Mouse (Mus musculus) layer of hippocampus, adult 9-10 months (tissue): ENCODE results near the gene Nhej1.

Experiments
- DNase-seq: peaks from one replicate; pipeline ENCODE4 v3.0.0; 2022; ENCODE audit warnings: low spot score

The Nhej1 gene

GRCm38 (mm10) chr1:75125418-75125817 lies 418 bp upstream of the Nhej1 start:
- no peak for DNase-seq

DNA sequence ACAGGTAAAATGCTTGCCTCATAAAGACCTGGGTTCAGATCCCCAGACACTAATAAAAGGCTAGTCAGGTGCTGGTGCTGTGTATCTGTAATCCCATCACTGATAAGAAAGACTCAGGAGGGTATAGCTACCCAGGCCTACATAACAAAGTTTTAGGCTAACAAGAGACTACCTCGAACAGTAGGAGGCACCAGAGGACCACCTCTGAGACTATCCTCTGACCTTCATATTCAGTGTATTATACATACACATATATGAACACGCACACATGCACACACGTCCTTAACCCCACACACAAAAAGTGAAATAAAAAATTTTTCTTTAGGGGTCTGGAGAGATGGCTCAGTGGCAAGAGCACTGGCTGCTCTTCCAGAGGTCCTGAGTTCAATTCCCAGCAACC lies 2.8 kb downstream of the Nhej1 start:
- DNase-seq: no peak

DNA sequence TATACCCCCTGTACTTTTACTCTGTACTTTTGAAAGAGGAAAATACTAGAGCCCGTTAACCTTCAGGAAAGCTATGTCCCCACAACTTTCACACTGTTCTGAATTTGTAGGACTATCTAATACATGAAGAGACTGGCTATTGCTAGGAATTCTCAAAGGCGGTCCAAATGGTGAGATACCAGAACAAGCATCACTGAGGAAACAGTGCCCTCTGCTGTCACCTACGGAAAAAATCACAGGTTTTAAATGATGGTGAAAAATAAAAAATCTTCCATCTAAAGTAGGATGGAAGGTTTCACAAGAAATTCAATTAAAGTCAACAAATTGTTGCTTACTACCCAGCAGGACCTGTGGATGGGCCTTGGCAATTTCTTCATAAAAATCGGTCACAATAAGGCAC lies 72.9 kb downstream of the Nhej1 start:
- DNase-seq: no peak

DNA sequence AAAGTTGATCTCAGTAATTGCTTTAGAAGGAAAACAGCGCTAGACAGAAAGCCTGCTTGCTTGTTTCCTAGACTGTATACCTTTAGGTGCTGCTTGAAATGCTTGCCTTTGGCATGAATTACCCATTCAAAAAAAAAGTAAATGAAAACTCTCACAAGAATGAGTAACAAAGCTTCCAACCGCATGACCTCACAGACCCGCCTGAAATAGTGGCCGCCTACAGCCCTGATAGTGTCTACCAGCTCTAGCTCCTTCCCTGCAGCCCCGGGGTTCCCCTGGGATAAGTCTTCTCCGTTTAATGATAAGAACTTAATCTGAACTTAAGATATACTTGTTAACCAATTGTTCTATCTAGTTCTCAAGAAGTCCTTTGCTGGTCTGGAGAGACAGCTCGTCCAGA lies 73.6 kb downstream of the Nhej1 start:
- DNase-seq: no peak

DNA sequence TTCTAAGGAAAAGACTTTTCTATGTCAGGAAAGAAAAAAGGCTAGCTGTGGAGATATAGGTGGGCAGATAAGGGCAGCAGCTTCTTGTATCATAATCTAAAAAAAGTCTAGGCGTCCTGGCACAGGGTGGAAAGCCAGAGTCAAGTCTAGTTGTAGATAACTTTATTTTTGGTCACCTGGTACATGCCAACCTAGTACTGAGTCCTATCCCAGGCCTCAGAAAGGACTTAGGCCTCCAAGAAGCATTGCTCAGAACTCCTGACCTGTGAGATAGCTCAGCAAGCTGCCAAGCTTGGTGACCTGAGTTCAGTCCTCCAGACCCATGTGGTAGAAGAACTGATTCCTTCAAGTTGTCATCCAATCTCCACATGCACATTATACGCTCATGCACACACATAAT lies 76.4 kb downstream of the Nhej1 start:
- DNase-seq: no peak

DNA sequence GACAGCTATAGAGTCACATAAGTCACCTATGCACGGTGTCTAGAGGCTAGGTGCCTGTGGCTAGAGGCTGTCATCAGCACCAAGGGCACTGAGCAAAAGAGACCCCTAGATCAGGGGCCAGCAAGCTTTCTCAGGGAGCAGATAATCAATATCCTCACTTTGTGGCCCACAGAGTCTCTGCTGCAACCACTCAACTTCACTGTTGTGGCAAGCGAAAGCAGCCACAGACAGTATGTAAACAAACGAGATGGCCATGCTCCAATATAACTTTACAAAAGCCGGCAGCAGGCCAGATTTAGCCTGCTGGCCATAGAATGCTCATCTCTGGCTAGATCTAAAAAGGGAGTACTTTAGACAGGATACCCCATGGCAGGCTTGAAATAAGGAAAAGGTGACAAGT lies 77.0 kb downstream of the Nhej1 start:
- no peak for DNase-seq

- DNase-seq: no peak
Measured at GRCm38 (mm10) chr1:75040429-75040828, 84.6 kb downstream of the Nhej1 start.

DNA sequence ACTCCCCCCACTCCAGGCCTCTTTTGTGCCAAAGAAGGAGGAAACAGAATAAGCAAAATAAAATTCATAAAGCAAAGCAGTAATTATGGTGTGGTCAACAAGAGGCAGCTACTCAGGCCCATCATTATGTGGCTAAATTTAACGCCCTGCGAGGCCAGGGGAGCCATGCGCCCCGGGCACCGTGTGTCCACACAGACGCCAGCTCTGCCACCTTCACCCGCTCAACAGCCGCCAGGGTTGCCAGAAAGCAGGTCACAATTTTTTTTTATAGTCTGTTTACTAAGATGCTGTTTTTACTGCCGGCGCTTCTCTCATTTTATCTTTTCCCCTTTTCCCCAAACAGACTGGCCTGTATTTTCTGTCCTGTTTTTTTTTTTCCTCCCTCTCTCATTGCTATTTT lies 93.0 kb downstream of the Nhej1 start:
- no peak for DNase-seq

DNA sequence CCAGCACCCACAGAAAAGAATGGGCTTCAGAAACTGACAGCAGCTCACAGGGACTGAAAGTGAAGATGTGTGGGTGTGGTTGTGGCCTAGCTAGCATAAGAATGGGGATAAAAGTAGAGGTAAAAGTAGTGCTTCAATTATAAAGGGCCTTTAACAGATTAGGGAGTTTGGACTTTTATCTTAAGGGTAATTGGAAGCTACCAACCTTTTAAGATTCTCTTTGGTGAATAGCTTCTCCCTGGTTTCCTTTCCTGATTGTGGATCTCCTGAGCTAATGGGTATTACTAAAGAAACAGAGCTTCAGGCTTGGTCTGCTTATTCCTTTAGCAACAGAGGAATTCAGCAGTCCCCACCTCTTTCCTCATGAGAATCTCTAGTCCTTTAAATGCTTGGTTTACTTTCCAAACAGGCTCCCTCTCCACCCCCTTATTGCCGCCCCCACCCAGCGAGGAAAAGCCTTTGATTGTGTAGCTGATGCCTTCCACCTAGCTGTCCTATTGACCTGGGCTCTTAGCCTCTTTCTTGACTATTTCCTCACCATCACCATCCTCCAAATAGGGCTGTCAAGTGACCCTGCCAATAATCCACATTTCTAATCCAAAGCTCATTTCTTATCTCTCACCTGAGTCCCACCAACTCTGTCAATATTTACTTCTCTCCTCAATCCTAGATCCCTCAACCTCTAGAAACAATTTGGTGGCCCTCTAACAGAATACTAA lies 97.8 kb downstream of the Nhej1 start:
- DNase-seq: no peak

DNA sequence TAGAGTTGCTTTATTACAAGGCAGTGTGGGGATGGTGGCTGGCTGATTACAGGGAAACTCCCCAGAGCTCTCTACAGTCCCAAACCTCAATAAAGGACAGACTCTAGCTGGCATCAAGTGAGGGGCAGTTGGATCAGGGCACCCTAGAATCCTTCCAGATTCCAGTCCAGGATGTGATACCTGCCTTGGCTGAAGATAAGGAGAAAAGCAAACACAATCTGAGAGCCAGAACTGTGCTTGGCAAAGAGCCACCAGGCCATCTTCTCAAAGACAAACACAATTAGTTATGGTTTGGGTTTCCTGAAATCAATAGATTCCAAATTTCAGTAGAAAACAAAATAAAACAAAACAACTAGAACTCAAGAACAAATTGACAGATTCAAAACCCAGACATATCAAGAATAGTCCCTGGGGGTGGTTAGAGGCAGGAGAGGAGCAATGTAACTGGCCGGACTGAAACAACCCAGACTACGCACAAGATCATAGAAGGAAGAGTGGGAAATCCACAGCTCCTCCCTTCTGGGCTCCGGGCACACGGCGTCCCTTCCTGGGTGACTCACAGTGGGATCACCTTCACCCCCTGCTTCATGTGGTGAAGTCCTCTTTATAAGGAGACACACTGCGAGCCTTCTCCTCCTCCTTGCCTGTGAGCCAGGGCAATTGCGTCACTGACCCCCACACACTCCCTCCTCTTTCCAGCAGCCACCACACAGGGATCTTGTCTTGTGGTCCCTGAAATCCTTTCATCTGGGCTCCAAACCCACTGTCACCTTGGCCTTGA lies 100.4 kb downstream of the Nhej1 start:
- no peak for DNase-seq

DNA sequence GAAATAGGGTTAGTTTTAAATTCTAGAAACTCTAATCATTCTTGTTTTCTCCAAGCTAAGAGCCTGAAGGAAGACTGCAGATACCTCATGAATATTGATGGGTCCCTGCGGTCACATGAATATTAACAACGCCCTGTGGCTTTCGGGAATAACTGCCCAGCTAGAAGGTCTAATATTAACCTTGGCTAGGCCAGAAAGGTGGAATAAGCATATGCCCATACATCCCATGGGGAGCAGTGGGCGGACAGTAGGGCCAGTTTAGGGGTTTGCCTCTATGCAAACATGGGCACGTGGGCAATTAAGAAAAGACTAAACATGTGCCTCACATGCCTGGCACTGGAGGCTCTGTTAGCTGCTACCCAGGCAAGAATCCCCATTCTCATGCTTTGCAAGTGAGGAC lies 102.8 kb downstream of the Nhej1 start:
- no peak for DNase-seq

- peak; percentile 75 for DNase-seq
Measured at GRCm38 (mm10) chr1:75016846-75017245, 108.2 kb downstream of the Nhej1 start.

DNA sequence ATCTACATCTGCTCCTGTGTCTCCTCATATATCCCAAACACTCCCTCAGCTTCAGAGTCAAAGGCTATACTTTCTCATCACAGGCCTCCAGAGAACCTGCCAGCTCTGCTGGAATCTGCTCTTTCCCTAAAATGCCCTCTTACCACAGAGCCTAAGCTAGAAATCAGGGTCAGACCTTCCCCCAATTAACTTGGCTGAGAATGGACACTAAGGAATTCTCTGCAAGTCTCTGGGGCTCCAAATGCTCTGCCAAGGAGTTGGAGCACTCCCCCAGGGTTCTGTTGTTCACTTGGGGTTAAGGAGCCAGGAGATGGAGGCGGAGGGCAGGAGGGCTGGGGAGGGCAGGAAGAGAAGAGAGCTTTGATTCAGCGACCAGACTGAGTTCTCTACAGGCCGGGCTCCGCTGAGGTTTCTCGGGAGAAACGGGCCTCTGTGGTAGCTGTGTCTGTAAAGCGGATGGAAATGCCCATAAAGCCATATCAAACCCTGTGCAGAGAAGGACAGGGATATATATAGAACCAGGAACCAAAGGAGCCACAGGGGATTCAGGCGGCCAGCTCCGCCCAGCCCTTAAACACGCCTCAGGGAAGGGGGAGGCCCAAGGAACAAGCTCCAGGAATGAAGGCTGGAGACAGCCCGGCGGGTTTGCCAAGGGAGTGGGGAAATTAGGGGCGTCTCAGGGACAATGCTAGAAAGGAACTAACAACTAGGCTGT lies 109.3 kb downstream of the Nhej1 start:
- DNase-seq: no peak

GRCm38 (mm10) chr1:75014210-75014845 lies 110.7 kb downstream of the Nhej1 start:
- DNase-seq: no peak

DNA sequence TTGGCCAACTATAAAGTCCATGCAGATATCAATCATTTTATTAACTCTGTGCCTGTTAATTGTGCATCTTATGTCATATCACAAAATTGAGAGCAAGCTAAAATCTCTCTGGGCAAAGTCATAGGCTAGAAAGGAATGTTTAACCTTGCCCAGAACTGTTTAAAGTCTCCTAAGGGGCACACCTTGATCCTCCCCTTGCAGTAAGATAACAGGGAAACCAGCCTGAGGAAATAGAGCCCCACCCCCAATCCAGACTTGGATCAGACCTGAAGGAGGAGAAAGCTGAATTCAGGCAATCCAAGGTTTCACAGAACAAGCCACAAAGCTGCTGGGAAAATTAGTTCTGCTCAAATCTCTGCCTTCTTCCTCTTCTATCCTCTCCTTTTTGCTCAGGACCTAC lies 114.2 kb downstream of the Nhej1 start:
- no peak for DNase-seq

DNA sequence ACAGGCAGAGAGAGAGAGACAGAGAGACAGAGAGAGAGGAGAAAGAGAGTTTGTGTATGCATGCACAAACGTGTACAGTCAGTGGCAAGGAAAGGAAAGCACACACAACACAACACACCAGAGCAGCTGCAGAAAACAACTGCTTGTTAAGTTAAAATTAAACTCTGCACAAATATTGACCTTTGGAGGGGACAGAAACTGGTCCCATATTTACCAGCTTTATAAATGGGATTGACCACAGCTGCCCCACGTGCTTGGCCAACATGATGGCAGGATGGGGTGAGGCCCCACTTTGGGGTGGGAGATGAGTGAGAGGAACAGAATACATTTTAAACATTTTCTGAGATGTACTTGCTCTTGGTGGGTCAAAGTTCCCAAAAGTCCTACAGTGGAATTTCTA lies 114.8 kb downstream of the Nhej1 start:
- DNase-seq: no peak

DNA sequence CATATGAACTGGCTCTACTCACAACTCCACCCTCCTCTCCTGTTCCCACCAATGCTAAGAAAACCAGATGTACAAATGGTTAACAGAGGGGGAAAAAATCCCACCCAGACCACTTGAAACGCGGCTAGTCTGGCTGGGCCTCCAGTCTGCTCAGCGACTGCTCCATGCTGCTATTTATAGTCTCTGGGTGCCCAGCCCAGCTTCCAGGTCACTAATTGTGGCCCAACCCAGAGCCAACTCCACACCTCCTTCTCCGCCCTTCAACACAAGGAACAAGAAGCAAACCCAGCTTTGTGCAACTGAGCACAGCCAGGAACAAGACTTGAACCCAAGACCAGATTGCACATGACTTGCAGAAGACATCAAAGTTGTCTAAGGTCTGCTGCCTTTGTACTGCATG lies 119.0 kb downstream of the Nhej1 start:
- no peak for DNase-seq

- DNase-seq: peak; percentile 9
Measured at GRCm38 (mm10) chr1:75001183-75001582, 123.8 kb downstream of the Nhej1 start.

DNA sequence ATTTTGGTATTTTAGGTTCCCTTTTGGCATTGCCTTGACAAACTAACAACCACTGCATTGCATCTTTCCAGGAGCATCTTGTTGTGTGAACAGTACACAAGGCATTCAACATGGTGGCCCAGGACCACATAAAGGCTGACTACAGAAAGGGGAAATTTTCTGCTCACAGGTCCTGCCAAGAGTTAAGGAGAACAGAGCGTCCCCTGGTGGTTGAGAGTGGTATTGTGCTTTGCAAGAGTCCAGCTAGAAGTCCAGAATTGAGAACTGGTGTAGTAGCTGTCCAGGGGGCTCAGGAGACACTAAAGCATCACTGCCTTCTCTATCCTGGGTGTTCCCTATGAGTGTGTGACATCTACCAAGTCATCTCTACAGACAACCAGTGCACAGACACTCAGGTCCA lies 124.5 kb downstream of the Nhej1 start:
- DNase-seq: no peak

DNA sequence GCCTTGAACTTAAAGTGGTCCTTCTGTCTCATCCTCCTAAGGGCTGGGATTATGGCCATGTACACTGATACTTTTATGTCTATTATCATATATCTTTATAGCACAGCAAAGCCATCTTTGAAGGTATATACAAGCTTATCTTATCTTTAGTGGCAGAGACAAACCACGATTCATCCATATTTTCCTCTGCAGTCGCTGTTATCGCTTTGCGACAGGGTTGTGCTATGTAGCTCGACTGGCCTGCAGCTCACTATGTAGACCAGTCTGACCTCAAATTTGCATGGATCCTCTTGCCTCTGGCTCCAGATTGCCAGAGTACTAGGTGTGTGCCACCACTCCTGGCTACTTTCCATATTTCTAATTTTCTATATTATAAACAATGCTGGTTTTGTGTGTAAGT lies 125.8 kb downstream of the Nhej1 start:
- DNase-seq: no peak

- no peak for DNase-seq
Measured at GRCm38 (mm10) chr1:74997231-74997630, 127.8 kb downstream of the Nhej1 start.

- no peak for DNase-seq
Measured at GRCm38 (mm10) chr1:74977001-74977400, 148.0 kb downstream of the Nhej1 start.

- no peak for DNase-seq
Measured at GRCm38 (mm10) chr1:74975936-74976335, 149.1 kb downstream of the Nhej1 start.
